Mouse (Mus musculus): ENCODE data around the gene Sebox. TPM values are rescaled to one million over a fixed set of nuclear protein-coding genes. Genes with fewer than 3 reads are reported as not detected.
"Not testable (repeated sequence)": the region's sequence is repeated elsewhere in the genome, so short reads cannot be mapped to it uniquely, and the experiment has no call there.

The Sebox gene
- polyA plus RNA-seq, 1 experiment from 2014 or later, result not detected

DNA sequence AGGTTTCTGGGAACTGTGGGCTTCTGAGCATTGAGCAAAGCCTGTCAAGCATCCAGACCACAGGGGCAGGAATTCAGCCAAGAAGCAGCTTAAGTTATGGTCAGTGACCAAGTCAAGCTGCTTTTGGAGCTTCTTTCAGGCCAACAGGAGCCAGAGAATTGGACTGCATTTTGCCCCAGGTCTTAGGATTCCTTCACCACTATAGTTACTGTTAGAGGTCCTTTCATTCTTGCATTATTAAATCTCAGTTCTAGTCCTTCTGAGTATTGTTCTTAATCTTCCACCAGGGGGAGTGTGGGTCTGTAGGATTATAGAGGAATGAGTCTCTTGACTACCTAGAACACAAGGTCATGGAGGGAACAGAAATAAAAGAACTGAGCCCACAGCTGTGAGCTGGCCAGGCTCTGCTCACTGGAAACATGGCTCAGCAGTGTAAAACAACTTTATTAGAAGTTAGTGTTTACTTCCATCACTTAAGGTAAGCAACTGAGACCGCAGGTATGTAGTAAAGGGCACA, 19.3 kb downstream of the Sebox start:
- no peak for ATAC-seq (replicated peaks; ENCODE audit: insufficient number of reproducible peaks, low FRiP score, low TSS enrichment)
- Histone ChIP-seq H3K9ac (ENCODE audit: low read depth, low read length) (no peak overlapping the region), H3K9me3 (replicated peaks; ENCODE audit: control insufficient read depth, low read length) (no peaks in the 10 kb centered on the region), H3K4me1 (ENCODE audit: control insufficient read depth, insufficient read depth, low read length) (no peaks in the 10 kb centered on the region), H3K27me3 (ENCODE audit: control insufficient read depth, insufficient read depth, low read length) (no peaks in the 10 kb centered on the region), H3K4me2 (no peak overlapping the region), H3K36me3 (ENCODE audit: control insufficient read depth, insufficient read depth, low read length) (peaks cover 58% of the 10 kb centered on the region), H3K4me3 (ENCODE audit: low read depth, low read length) (no peak overlapping the region), H3K27ac (ENCODE audit: low read depth, low read length) (no peak overlapping the region)
- WGBS (ENCODE audit: insufficient replicate concordance), result 87% methylated on average over 1 of the region's 1 CpGs

DNA sequence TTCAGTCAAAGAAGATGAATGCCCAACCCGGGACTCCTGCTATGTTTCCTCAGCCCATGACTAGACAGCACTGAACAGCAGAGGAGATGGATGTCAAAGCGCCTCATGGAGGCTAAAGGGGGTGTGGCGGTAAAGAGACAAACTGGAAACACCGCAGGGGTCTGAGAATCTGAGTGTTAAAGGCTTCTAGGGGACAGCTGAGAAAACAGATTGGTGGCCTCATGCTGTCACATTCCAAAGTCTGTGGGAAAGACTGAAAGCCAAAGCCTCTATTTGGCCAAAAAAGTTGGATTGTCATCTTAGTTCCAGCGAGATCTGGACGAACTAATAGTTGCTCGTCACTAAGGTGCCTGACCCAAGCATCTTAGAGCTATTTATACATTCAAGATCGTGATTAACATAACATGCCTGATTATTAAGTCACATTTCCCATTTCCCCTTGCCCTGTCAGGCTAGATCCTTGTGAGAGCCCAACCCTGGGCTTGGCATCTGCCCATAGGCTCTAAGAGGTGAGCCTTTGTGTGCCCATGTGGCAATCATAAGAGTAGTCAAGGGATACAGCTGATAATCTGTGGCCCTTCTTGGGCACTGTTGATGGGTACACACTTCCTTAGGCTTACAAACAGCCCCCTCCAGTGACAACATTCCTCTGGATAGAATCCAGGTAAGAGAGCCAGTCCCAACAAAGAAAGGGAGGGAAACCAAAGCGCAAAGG, 20.2 kb downstream of the Sebox start:
- H3K4me1 ChIP-seq (ENCODE audit: control insufficient read depth, insufficient read depth, low read length), result no peaks in the 10 kb centered on the region
- WGBS (ENCODE audit: insufficient replicate concordance), result 75% methylated on average over 9 of the region's 9 CpGs
- no peak overlapping the region for H3K27ac ChIP-seq (ENCODE audit: low read depth, low read length)
- H3K36me3 ChIP-seq (ENCODE audit: control insufficient read depth, insufficient read depth, low read length), result peaks cover 49% of the 10 kb centered on the region
- H3K9me3 ChIP-seq (replicated peaks; ENCODE audit: control insufficient read depth, low read length), result no peaks in the 10 kb centered on the region
- no peak for ATAC-seq (replicated peaks; ENCODE audit: insufficient number of reproducible peaks, low FRiP score, low TSS enrichment)
- H3K4me2 ChIP-seq, result no peak overlapping the region
- H3K9ac ChIP-seq (ENCODE audit: low read depth, low read length), result no peak overlapping the region
- H3K27me3 ChIP-seq (ENCODE audit: control insufficient read depth, insufficient read depth, low read length), result no peaks in the 10 kb centered on the region
- H3K4me3 ChIP-seq (ENCODE audit: low read depth, low read length), result no peak overlapping the region

DNA sequence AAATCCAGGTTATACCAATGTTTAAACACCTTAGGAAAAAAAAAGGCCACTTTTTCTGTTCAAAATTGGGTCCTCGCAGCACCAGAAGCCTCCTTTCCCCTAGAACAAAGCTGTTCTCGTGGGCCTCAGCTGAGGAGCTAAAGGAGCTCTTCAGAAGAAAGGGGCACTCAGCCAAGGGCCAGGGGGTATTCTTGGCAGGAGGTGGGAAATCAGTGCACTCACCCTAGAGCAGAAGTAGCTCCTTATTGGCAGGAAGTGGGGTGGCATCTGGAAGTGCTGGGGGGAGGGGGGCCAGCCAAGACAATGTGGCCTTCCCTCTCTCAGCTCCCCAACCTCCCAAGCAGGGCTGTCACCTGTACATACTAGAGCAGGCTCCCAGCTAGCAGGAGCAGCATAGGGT, 21.6 kb downstream of the Sebox start:
- no peaks in the 10 kb centered on the region for H3K27me3 ChIP-seq (ENCODE audit: control insufficient read depth, insufficient read depth, low read length)
- WGBS (ENCODE audit: insufficient replicate concordance), result 91% methylated on average over 2 of the region's 2 CpGs
- H3K4me3 ChIP-seq (ENCODE audit: low read depth, low read length), result no peak overlapping the region
- H3K36me3 ChIP-seq (ENCODE audit: control insufficient read depth, insufficient read depth, low read length), result peaks cover 44% of the 10 kb centered on the region
- ATAC-seq (replicated peaks; ENCODE audit: insufficient number of reproducible peaks, low FRiP score, low TSS enrichment), result no peak
- H3K4me1 ChIP-seq (ENCODE audit: control insufficient read depth, insufficient read depth, low read length), result no peaks in the 10 kb centered on the region
- H3K9me3 ChIP-seq (replicated peaks; ENCODE audit: control insufficient read depth, low read length), result no peaks in the 10 kb centered on the region
- H3K4me2 ChIP-seq, result no peak overlapping the region
- no peak overlapping the region for H3K27ac ChIP-seq (ENCODE audit: low read depth, low read length)
- H3K9ac ChIP-seq (ENCODE audit: low read depth, low read length), result no peak overlapping the region

DNA sequence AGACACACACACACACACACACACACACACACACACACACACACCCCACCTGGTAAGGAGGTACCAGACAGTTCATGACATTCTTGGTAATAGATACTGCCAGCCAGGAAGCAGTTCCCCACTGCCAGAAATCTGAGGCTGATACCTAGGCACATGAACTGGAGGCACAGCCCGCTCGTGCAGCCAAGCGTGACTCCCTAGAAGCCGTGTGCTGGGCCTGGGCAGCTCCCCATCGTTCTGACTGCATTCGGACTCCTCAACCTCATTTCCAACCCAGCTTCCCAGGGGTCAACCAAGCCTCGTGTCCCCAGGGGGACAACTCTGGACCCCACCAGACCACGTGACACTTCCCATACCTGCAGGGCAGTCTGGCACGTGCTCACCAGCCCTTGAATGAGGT, 25.5 kb downstream of the Sebox start:
- Histone ChIP-seq H3K36me3 (ENCODE audit: control insufficient read depth, insufficient read depth, low read length) (peaks cover 26% of the 10 kb centered on the region), H3K9me3 (replicated peaks; ENCODE audit: control insufficient read depth, low read length) (no peaks in the 10 kb centered on the region), H3K9ac (ENCODE audit: low read depth, low read length) (no peak overlapping the region), H3K27ac (ENCODE audit: low read depth, low read length) (no peak overlapping the region), H3K4me3 (ENCODE audit: low read depth, low read length) (no peak overlapping the region), H3K27me3 (ENCODE audit: control insufficient read depth, insufficient read depth, low read length) (no peaks in the 10 kb centered on the region), H3K4me1 (ENCODE audit: control insufficient read depth, insufficient read depth, low read length) (peaks cover 4% of the 10 kb centered on the region), H3K4me2 (no peak overlapping the region)
- 84% methylated on average over 9 of the region's 9 CpGs for WGBS (ENCODE audit: insufficient replicate concordance)
- ATAC-seq (replicated peaks; ENCODE audit: insufficient number of reproducible peaks, low FRiP score, low TSS enrichment), result no peak

- no peaks in the 10 kb centered on the region for H3K27me3 ChIP-seq (ENCODE audit: control insufficient read depth, insufficient read depth, low read length)
- no peak for ATAC-seq (replicated peaks; ENCODE audit: insufficient number of reproducible peaks, low FRiP score, low TSS enrichment)
- H3K9me3 ChIP-seq (replicated peaks; ENCODE audit: control insufficient read depth, low read length), result no peaks in the 10 kb centered on the region
- H3K36me3 ChIP-seq (ENCODE audit: control insufficient read depth, insufficient read depth, low read length), result peaks cover 15% of the 10 kb centered on the region
- H3K4me1 ChIP-seq (ENCODE audit: control insufficient read depth, insufficient read depth, low read length), result peaks cover 10% of the 10 kb centered on the region
- no peak overlapping the region for H3K9ac ChIP-seq (ENCODE audit: low read depth, low read length)
- WGBS (ENCODE audit: insufficient replicate concordance), result 88% methylated on average over 12 of the region's 12 CpGs
- H3K4me3 ChIP-seq (ENCODE audit: low read depth, low read length), result no peak overlapping the region
- H3K27ac ChIP-seq (ENCODE audit: low read depth, low read length), result no peak overlapping the region; the same call in 1 of the 2 replicates
- no peak overlapping the region for H3K4me2 ChIP-seq
These were observed 26.8 kb downstream of the Sebox start for GRCm38 (mm10) chr11:78530001-78530400.

DNA sequence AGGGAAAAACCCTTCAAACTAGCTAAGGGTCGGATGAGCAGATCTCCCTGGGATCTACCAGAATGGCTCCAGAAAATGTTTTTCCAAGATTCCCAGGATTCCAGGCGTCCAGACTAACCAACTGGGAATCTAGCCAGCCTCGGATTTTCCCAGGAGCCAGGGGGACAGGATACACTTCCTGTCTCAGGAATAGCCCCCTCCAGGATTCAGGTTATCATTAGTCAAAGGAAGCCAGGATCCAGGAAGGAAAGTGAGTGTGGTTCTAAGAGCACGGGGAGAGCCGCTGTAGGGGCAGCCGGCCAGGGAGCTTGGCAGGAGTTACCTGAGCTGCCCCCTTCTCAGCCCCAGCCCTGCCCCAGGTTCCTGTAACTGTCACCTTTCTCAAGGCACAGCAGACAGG, 27.8 kb downstream of the Sebox start:
- Histone ChIP-seq H3K4me1 (ENCODE audit: control insufficient read depth, insufficient read depth, low read length) (peaks cover 12% of the 10 kb centered on the region), H3K9me3 (replicated peaks; ENCODE audit: control insufficient read depth, low read length) (no peaks in the 10 kb centered on the region), H3K27ac (ENCODE audit: low read depth, low read length) (peak overlapping the region; percentile 76), H3K36me3 (ENCODE audit: control insufficient read depth, insufficient read depth, low read length) (peaks cover 11% of the 10 kb centered on the region), H3K4me3 (ENCODE audit: low read depth, low read length) (no peak overlapping the region), H3K9ac (ENCODE audit: low read depth, low read length) (no peak overlapping the region), H3K4me2 (peak overlapping the region; percentile 19; the same call in 1 of the 2 replicates), H3K27me3 (ENCODE audit: control insufficient read depth, insufficient read depth, low read length) (no peaks in the 10 kb centered on the region)
- ATAC-seq (replicated peaks; ENCODE audit: insufficient number of reproducible peaks, low FRiP score, low TSS enrichment), result no peak
- WGBS (ENCODE audit: insufficient replicate concordance), result 61% methylated on average over 6 of the region's 6 CpGs

DNA sequence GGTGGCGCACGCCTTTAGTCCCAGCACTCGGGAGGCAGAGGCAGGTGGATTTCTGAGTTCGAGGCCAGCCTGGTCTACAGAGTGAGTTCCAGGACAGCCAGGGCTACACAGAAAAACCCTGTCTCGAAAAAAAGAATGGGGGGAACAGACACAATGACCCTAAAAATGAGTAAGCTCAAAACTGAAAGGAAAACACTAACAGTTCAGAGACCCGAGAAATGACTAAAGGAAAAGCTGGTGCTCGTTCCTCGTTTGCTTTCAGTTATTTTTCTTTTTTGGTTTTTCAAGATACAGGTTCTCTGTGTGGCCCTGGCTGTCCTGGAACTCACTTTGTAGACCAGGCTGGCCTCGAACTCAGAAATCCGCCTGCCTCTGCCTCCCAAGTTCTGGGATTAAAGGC, 28.3 kb downstream of the Sebox start:
- H3K27me3 ChIP-seq (ENCODE audit: control insufficient read depth, insufficient read depth, low read length); H3K9me3 ChIP-seq (replicated peaks; ENCODE audit: control insufficient read depth, low read length); ATAC-seq (replicated peaks; ENCODE audit: insufficient number of reproducible peaks, low FRiP score, low TSS enrichment); H3K36me3 ChIP-seq (ENCODE audit: control insufficient read depth, insufficient read depth, low read length); H3K9ac ChIP-seq (ENCODE audit: low read depth, low read length); H3K4me2 ChIP-seq; H3K4me3 ChIP-seq (ENCODE audit: low read depth, low read length): not testable (repeated sequence)
- 87% methylated on average over 10 of the region's 10 CpGs for WGBS (ENCODE audit: insufficient replicate concordance)
- peaks cover 12% of the 10 kb centered on the region for H3K4me1 ChIP-seq (ENCODE audit: control insufficient read depth, insufficient read depth, low read length)
- H3K27ac ChIP-seq (ENCODE audit: low read depth, low read length), result peak overlapping the region; percentile 76

DNA sequence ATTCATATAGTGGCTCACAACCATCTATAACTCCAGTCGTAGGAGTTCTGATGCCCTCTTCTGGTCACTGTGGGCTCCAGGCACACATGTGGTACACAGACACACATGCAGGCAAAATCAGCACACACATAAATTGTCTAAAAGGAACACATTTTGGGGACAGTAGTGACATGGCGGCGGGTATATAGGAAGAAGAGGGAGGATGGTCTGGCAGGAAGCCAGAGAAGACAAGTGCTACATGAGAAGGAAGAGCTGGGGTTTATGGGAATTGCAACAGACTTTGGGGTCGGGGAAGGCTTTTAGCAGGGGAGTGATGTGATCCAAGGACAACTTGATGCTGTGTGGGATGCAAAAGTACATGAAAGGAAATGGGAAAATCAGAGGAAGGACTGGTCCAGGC, 31.3 kb downstream of the Sebox start:
- Histone ChIP-seq H3K9ac (ENCODE audit: low read depth, low read length) (peak overlapping the region; percentile 81), H3K4me2 (peak overlapping the region; percentile 70), H3K4me1 (ENCODE audit: control insufficient read depth, insufficient read depth, low read length) (peaks cover 23% of the 10 kb centered on the region), H3K27me3 (ENCODE audit: control insufficient read depth, insufficient read depth, low read length) (no peaks in the 10 kb centered on the region), H3K27ac (ENCODE audit: low read depth, low read length) (peak overlapping the region; percentile 95; the same call in 1 of the 2 replicates), H3K4me3 (ENCODE audit: low read depth, low read length) (peak overlapping the region; percentile 67), H3K36me3 (ENCODE audit: control insufficient read depth, insufficient read depth, low read length) (peaks cover 5% of the 10 kb centered on the region), H3K9me3 (replicated peaks; ENCODE audit: control insufficient read depth, low read length) (no peaks in the 10 kb centered on the region)
- WGBS (ENCODE audit: insufficient replicate concordance), result 79% methylated on average over 4 of the region's 4 CpGs
- ATAC-seq (replicated peaks; ENCODE audit: insufficient number of reproducible peaks, low FRiP score, low TSS enrichment), result no peak

All from heart, embryonic 11.5 days (tissue).